Mouse (Mus musculus): ENCODE measurements around the gene Zfp14.

- TF ChIP-seq CTCF (IDR thresholded peaks at IDR 0.05; ENCODE audit: control insufficient read depth, insufficient read depth, low read length) (no peak), POLR2A (IDR thresholded peaks at IDR 0.05; ENCODE audit: borderline replicate concordance, control insufficient read depth, low read depth, low read length) (no peak)
Observed at GRCm38 (mm10) chr7:30034331-30034730, 16.8 kb downstream of the Zfp14 start.
